Mouse (Mus musculus): ENCODE measurements at regions not wholly inside any gene's neighbourhood (a gene's known extent, or its start where the extent isn't known, plus 50 kb on each side); places are given as distances from the start of the nearest gene placed in this dataset.

GRCm38 (mm10) chr12:16016621-16017020 lies 199.9 kb upstream of the Trib2 start:
- DNase-seq (ENCODE audit: low spot score in 2 of 2): no peak

GRCm38 (mm10) chr12:16015596-16015995 lies 198.9 kb upstream of the Trib2 start:
- no peak for DNase-seq (ENCODE audit: low spot score in 2 of 2)

GRCm38 (mm10) chr12:16014679-16015078 lies 198.0 kb upstream of the Trib2 start:
- DNase-seq (ENCODE audit: low spot score in 2 of 2): no peak

- DNase-seq (ENCODE audit: low spot score in 2 of 2): no peak
Observed at GRCm38 (mm10) chr12:16013861-16014630, 197.3 kb upstream of the Trib2 start.

- DNase-seq (ENCODE audit: low spot score in 2 of 2): no peak
Observed at GRCm38 (mm10) chr12:16013354-16013753, 196.6 kb upstream of the Trib2 start.

- no peak for DNase-seq (ENCODE audit: low spot score in 2 of 2)
Observed at GRCm38 (mm10) chr12:16012081-16012480, 195.4 kb upstream of the Trib2 start.

- no peak for DNase-seq (ENCODE audit: low spot score in 2 of 2)
Observed at GRCm38 (mm10) chr12:16009822-16010620, 193.3 kb upstream of the Trib2 start.

- no peak for DNase-seq (ENCODE audit: low spot score in 2 of 2)
Observed at GRCm38 (mm10) chr12:16008763-16009515, 192.2 kb upstream of the Trib2 start.

GRCm38 (mm10) chr12:16008261-16008660 lies 191.5 kb upstream of the Trib2 start:
- no peak for DNase-seq (ENCODE audit: low spot score in 2 of 2)

GRCm38 (mm10) chr12:16006688-16007087 lies 190.0 kb upstream of the Trib2 start:
- peak; percentile 32 to 37 for DNase-seq (ENCODE audit: low spot score in 2 of 2)

GRCm38 (mm10) chr12:16006286-16006685 lies 189.6 kb upstream of the Trib2 start:
- DNase-seq (ENCODE audit: low spot score in 2 of 2): no peak

- DNase-seq (ENCODE audit: low spot score in 2 of 2): no peak
Observed at GRCm38 (mm10) chr12:16001811-16002210, 185.1 kb upstream of the Trib2 start.

- no peak for DNase-seq (ENCODE audit: low spot score in 2 of 2)
Observed at GRCm38 (mm10) chr12:16001225-16001624, 184.5 kb upstream of the Trib2 start.

- no peak for DNase-seq (ENCODE audit: low spot score in 2 of 2)
Observed at GRCm38 (mm10) chr12:15998331-15998730, 181.6 kb upstream of the Trib2 start.

GRCm38 (mm10) chr12:15993866-15994265 lies 177.1 kb upstream of the Trib2 start:
- no peak for DNase-seq (ENCODE audit: low spot score in 2 of 2)

GRCm38 (mm10) chr12:15986351-15986750 lies 169.6 kb upstream of the Trib2 start:
- no peak for DNase-seq (ENCODE audit: low spot score in 2 of 2)

GRCm38 (mm10) chr12:15985649-15986048 lies 168.9 kb upstream of the Trib2 start:
- no peak for DNase-seq (ENCODE audit: low spot score in 2 of 2)

- no peak for DNase-seq (ENCODE audit: low spot score in 2 of 2)
Observed at GRCm38 (mm10) chr12:15983591-15984300, 167.0 kb upstream of the Trib2 start.

GRCm38 (mm10) chr12:15981741-15982140 lies 165.0 kb upstream of the Trib2 start:
- no peak for DNase-seq (ENCODE audit: low spot score in 2 of 2)

- DNase-seq (ENCODE audit: low spot score in 2 of 2): no peak
Observed at GRCm38 (mm10) chr12:15979233-15979632, 162.5 kb upstream of the Trib2 start.

- no peak for DNase-seq (ENCODE audit: low spot score in 2 of 2)
Observed at GRCm38 (mm10) chr12:15971786-15972185, 155.1 kb upstream of the Trib2 start.

- DNase-seq (ENCODE audit: low spot score in 2 of 2): no peak
Observed at GRCm38 (mm10) chr12:15970262-15970661, 153.5 kb upstream of the Trib2 start.

Data from frontal cortex, postnatal 36 days (tissue).